Mouse (Mus musculus): ENCODE measurements around the gene Fscn1.
A peak's percentile ranks its signal among the peaks of the same experiment; 100 is the strongest.

Fscn1 gene

GRCm38 (mm10) chr5:142968411-142968810, 8.3 kb downstream of the Fscn1 start:
- DNase-seq (ENCODE audit: low read depth, low spot score) = no peak

- no peak for DNase-seq (ENCODE audit: low read depth, low spot score)
Measured at GRCm38 (mm10) chr5:142973971-142974370, 13.8 kb downstream of the Fscn1 start.

GRCm38 (mm10) chr5:142974598-142975121, 14.5 kb downstream of the Fscn1 start:
- DNase-seq (ENCODE audit: low read depth, low spot score) = peak; percentile 37

DNA sequence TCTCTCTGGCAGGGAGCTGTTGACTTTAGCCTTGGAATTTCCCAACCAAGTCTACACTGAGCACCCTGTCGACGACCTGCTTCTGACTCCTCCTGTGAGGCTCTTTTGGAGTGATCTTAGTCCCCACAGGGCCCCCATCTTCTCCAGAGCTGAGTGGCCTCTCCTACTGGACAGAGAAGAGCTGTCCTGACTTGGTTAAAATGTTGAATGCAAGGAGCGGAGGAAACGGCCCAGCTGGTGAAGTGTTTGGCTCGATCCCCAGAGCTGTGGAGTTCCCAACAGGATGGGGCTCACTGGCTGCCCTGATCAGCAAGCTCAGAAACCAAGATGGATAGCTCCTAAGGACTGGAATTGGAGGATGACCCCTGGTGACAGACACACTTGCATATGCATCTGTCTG, 16.4 kb downstream of the Fscn1 start:
- no peak for DNase-seq (ENCODE audit: low read depth, low spot score)

DNA sequence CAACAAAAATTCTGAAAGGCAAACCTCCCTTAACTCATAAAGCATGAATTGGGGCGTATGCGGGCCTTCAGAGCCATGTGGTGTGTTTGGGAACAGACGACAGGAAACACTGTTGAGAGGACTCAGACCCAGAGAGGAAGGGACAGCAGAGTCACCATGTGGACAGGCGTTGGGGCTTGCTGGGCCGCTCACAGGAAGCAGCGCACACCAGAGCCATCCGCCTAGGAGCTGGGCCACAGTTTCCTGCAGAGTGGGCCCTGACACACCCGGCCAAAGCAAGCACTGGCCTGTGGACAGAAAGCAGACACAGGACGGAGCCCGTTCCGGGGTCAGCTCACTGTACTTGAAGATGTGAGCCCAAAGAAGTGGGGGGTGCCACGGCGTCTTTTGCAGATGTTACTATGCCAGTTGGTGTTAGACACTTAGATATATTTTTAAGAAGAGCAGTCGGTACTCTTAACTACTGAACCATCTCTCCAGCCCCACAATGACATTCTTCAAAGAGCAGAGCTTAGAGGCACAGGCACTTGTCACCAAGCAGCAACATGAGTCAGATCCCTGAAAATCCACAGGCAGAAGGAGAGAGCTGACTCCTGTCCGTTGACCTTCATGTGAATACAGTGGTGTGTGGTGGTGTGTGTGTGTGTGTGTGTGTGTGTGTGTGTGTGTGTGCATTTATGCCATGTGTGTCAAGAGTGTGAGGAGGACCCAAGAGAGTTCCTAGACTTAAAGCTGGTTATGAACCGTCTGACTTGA, 22.1 kb downstream of the Fscn1 start:
- no peak for DNase-seq (ENCODE audit: low read depth, low spot score)

DNA sequence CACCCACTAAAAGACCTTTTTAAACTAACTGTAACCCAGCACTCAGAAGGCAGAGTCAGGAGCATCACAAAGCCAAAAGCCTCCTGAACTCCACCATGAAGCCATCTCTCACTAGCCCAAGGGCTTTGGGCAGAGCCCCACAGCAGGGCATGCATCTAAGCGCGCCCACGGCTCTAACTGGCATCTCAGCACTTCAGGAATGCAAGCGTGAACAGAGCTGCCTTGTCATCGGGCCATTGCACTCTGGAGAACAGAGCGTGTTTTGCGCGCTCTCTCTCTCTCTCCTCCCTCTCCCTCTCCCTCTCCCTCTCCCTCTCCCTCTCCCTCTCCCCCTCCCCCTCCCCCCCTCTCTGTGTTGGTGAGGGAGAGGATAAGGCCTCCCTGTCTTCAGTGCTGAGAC, 23.0 kb downstream of the Fscn1 start:
- no peak for DNase-seq (ENCODE audit: low read depth, low spot score)

GRCm38 (mm10) chr5:142984271-142984670, 24.1 kb downstream of the Fscn1 start:
- DNase-seq (ENCODE audit: low read depth, low spot score) = no peak

GRCm38 (mm10) chr5:142988520-142988919, 28.4 kb downstream of the Fscn1 start:
- DNase-seq (ENCODE audit: low read depth, low spot score) = no peak

GRCm38 (mm10) chr5:142989167-142989566, 29.0 kb downstream of the Fscn1 start:
- DNase-seq (ENCODE audit: low read depth, low spot score) = peak; percentile 30

DNA sequence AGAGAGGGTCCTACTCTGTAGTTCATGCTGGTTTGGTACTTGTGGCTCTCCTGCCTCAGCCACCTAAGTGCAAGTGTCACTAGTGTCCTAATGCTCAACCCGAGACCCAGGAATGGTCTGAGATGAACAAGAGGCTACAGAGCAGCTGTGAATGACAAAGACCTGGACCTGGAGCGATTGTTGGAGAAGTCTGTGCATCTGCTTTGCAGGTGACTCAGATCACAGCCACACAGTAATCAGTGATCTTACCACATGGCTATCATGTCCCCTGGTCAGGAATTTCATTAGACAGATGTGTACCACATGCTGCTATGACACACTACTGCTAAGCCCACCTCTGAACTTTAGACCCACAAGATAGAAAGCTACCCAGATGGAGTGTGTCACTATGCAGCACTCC, 34.6 kb downstream of the Fscn1 start:
- no peak for DNase-seq (ENCODE audit: low read depth, low spot score)

- no peak for DNase-seq (ENCODE audit: low read depth, low spot score)
Measured at GRCm38 (mm10) chr5:142997526-142997925, 37.4 kb downstream of the Fscn1 start.

- DNase-seq (ENCODE audit: low read depth, low spot score) = no peak
Measured at GRCm38 (mm10) chr5:142998171-142998570, 38.0 kb downstream of the Fscn1 start.

- DNase-seq (ENCODE audit: low read depth, low spot score) = no peak
Measured at GRCm38 (mm10) chr5:143000091-143000490, 39.9 kb downstream of the Fscn1 start.

- no peak for DNase-seq (ENCODE audit: low read depth, low spot score)
Measured at GRCm38 (mm10) chr5:143000654-143001500, 40.7 kb downstream of the Fscn1 start.

DNA sequence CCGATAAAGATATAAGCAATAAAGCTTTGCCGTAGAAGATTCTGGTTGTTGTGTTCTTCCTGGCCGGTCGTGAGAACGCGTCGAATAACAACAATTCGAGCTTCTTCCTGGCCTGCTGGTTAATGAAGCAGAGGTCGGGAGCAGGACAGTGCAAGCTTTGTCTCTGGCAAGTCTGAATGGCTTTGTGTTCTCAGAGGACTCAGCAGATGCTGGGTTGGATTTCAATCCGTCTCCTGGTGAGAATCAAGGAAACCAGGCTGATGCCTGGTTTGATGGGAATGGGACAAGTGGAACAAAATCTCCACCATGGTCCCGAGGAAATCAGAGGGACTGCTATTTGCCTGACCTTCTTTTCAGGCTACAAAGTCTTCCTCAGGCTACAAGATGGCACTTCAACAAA, 49.2 kb downstream of the Fscn1 start:
- no peak for DNase-seq (ENCODE audit: low read depth, low spot score)

- DNase-seq (ENCODE audit: low read depth, low spot score) = no peak
Measured at GRCm38 (mm10) chr5:143017401-143017800, 57.3 kb downstream of the Fscn1 start.
